In genomic region chr19:53141251-53142072, GRCm38 (mm10) we compare ENCODE assay signal across 8 mouse cellular contexts. TPM values are rescaled to one million over a fixed set of nuclear protein-coding genes. Genes with fewer than 3 reads are reported as not detected.
DNase-seq lines count a peak whose midpoint lies in the region; ATAC-seq and TF ChIP-seq lines count a peak whose summit lies in the region.

No protein-coding gene starts in this region.

- H3K9ac ChIP-seq in hindbrain, embryonic 15.5 days: peak overlapping the region; percentile 52

- H3K27ac ChIP-seq in gastrocnemius, adult 2 months: peak overlapping the region; percentile 95
- H3K27ac ChIP-seq in hindbrain, embryonic 15.5 days (replicated peaks): peak overlapping the region; percentile 82
- H3K27ac ChIP-seq in left cerebral cortex, adult 2 months: peak overlapping the region; percentile 94

- no peaks in the 10 kb centered on the region for H3K36me3 ChIP-seq in hindbrain, embryonic 15.5 days

- no peaks in the 10 kb centered on the region for H3K9me3 ChIP-seq in hindbrain, embryonic 15.5 days

- peak; percentile 73 for DNase-seq in NIH3T3 (ENCODE audit: low read depth)
- peak; percentile 61 to 66 for DNase-seq in cerebellum, postnatal 10 days
- DNase-seq in gastrocnemius, adult 2 months: peak; percentile 81
- peak; percentile 62 to 67 for DNase-seq in left cerebral cortex, adult 2 months (ENCODE audit: extremely low spot score in 1 of 2, low spot score in 2 of 2)
- DNase-seq in lung, postnatal 36 days: peak; percentile 72
- peak; percentile 75 for DNase-seq in right cerebral cortex, adult 18-20 months
- peak; percentile 72 for DNase-seq in urinary bladder, postnatal 14 days (ENCODE audit: low spot score)

- peak overlapping the region; percentile 80 for H3K4me3 ChIP-seq in gastrocnemius, adult 2 months
- peak overlapping the region; percentile 70 for H3K4me3 ChIP-seq in hindbrain, embryonic 15.5 days
- peak overlapping the region; percentile 83 for H3K4me3 ChIP-seq in left cerebral cortex, adult 2 months

- H3K27me3 ChIP-seq in hindbrain, embryonic 15.5 days: no peaks in the 10 kb centered on the region

- WGBS in hindbrain, embryonic 15.5 days: 2% methylated on average over 23 of the region's 23 CpGs

- no peak for TF ChIP-seq CTCF in gastrocnemius, adult 2 months (IDR thresholded peaks at IDR 0.05)
- TF ChIP-seq CTCF in left cerebral cortex, adult 2 months (IDR thresholded peaks at IDR 0.05): no peak; the same call in 1 of the 2 replicates

- peak; percentile 1 for ATAC-seq in hindbrain, embryonic 15.5 days (ENCODE audit: low FRiP score, low read depth)

- intact Hi-C loops in gastrocnemius, adult 2 months (cut with DNase I): loop anchor here (2.0 to 5.0 kb wide), 3 partner anchors 81 to 171 kb away; partner anchors contain the start of gene Mxi1
- intact Hi-C loops in left cerebral cortex, adult 2 months (cut with DNase I): loop anchor here (1.0 to 5.0 kb wide), 11 partner anchors 24 to 223 kb away; partner anchors contain the start of genes Mxi1 and Xpnpep1

- peaks cover 30% of the 10 kb centered on the region for H3K4me1 ChIP-seq in hindbrain, embryonic 15.5 days (replicated peaks)

- peak overlapping the region; percentile 90 for H3K4me2 ChIP-seq in hindbrain, embryonic 15.5 days

RNA-seq across cellular contexts. Expression of gene Add3, which starts 1.2 kb away (rescaled TPM):
- total RNA-seq in gastrocnemius, adult 2 months (2021): 10 to 100 TPM; 17.0 to 29.5 TPM
- polyA plus RNA-seq in hindbrain, embryonic 15.5 days (2015; fragmentation: Nextera tagmentation; extraction: Ambion mirVana): 40.7 and 46.1 TPM in 2 replicates
- 10 to 100 TPM; 84.4 to 86.9 TPM for total RNA-seq in left cerebral cortex, adult 2 months (2021)

Comparison
In these comparisons a context has a peak if more than half of its experiments do, and no peak if none do; other contexts are left out.
1. Peak in every context shown above with its lines: DNase-seq, ATAC-seq, H3K4me3 ChIP-seq and H3K27ac ChIP-seq.